Mouse (Mus musculus) liver, embryonic 16.5 days (tissue): Measurements from ENCODE around the gene Map4k3. TPM values are rescaled to one million over a fixed set of nuclear protein-coding genes. Genes with fewer than 3 reads are reported as not detected.

Source experiments
- ATAC-seq: fragments of 200-750 bp; cut with Nextera tagmentation; 2 replicates; pipeline ENCODE4 v1.8.0; 2017; ENCODE audit warnings: low read depth, mild to moderate bottlenecking, moderate number of reproducible peaks, moderate library complexity
- H3K27ac ChIP-seq: fragments of 300-500 bp; sonication (generic); 2 replicates; pipeline ENCODE4 v1.5.1; 2014; ENCODE audit warnings: mild to moderate bottlenecking, low read length
- H3K27me3 ChIP-seq: fragments of 300-500 bp; sonication (generic); 2 replicates; pipeline ENCODE4 v1.6.1; 2014; ENCODE audit warnings: low read depth, low read length, mixed read lengths; ENCODE audit not compliant: control insufficient read depth, insufficient read depth
- H3K36me3 ChIP-seq: fragments of 300-500 bp; sonication (generic); 2 replicates; pipeline ENCODE4 v1.6.1; 2014; ENCODE audit warnings: mild to moderate bottlenecking; ENCODE audit not compliant: control insufficient read depth, insufficient read depth
- H3K4me1 ChIP-seq: fragments of 300-500 bp; sonication (generic); 2 replicates; pipeline ENCODE4 v1.6.1; 2014; ENCODE audit warnings: low read depth, low read length, mixed read lengths; ENCODE audit not compliant: control insufficient read depth
- H3K4me2 ChIP-seq: fragments of 300-500 bp; sonication (generic); 2 replicates; pipeline ENCODE4 v1.6.1; 2014; ENCODE audit warnings: low read depth, low read length, mixed read lengths
- H3K4me3 ChIP-seq: fragments of 300-500 bp; sonication (generic); 2 replicates; pipeline ENCODE4 v1.5.1; 2014; ENCODE audit warnings: low read depth, mild to moderate bottlenecking, low read length
- H3K9ac ChIP-seq: fragments of 300-500 bp; sonication (generic); 2 replicates; pipeline ENCODE4 v1.6.1; 2014; ENCODE audit warnings: low read depth, low read length
- H3K9me3 ChIP-seq: fragments of 300-500 bp; sonication (generic); replicated peaks from 2 replicates; pipeline ENCODE4 v1.6.1; 2016; ENCODE audit warnings: low read length; ENCODE audit not compliant: control insufficient read depth
- WGBS: fragments of 180-500 bp; shearing (Covaris S2); extraction: QIAGEN DNeasy Blood & Tissue Kit; methylation state at CpG from one replicate; pipeline ENCODE4 v1.1.7; 2014; ENCODE audit not compliant: insufficient replicate concordance; 5-methylcytosine and 5-hydroxymethylcytosine counted together
- polyA plus RNA-seq: library from polyadenylated mRNA; unstranded; fragments of >200 nt; fragmentation: Nextera tagmentation; extraction: Ambion mirVana; gene quantifications from 2 replicates; pipeline ENCODE4 v1.2.1, GENCODE M21; 2015

The Map4k3 gene
- polyA plus RNA-seq, 1 experiment from 2014 or later = 3.7 TPM

DNA sequence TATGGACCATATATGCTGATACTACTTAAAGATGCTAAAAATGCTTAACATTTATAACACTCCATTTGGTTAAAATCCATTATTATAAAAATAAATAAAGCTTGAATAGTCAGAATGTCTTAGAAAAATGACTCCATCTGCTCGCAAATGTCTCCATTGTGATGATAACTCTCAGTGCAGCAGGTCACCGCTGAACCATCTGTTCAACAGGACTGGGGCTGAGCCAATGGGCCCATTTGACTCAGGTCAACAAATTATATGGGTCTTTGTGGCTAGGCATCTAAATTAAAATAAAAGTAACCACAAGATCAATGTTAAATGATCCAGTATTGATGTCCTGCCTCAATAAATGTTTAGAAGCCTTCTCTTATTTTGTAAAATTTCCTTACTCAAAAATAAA lies 68.1 kb downstream of the Map4k3 start:
- 71% methylated on average over 2 of the region's 2 CpGs for WGBS
- ATAC-seq = no peak
- no peaks in the 10 kb centered on the region for H3K36me3 ChIP-seq
- H3K9me3 ChIP-seq = no peaks in the 10 kb centered on the region
- no peak overlapping the region for H3K9ac ChIP-seq
- no peak overlapping the region for H3K27ac ChIP-seq
- no peak overlapping the region for H3K4me3 ChIP-seq
- no peaks in the 10 kb centered on the region for H3K27me3 ChIP-seq
- no peak overlapping the region for H3K4me2 ChIP-seq
- H3K4me1 ChIP-seq = no peaks in the 10 kb centered on the region

DNA sequence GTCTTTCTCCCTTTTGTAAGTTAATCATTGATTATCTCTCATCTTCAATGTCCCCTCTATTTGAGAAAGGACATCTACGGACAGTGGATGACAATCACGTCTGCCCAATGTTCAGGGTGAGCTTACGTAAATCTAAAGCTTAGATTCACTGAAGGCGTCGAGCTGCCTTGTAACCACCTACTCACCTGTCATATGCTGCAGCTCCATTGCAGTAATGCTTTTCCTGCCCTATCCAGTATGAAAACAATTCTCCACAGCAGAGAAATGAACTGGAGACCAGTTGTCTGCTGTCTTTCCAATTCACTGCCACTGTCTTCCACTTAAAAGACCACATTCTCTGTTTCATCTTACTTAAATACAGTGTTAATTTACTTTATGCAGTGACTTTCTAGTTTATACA lies 68.5 kb downstream of the Map4k3 start:
- no peaks in the 10 kb centered on the region for H3K9me3 ChIP-seq
- no peak for ATAC-seq
- no peaks in the 10 kb centered on the region for H3K36me3 ChIP-seq
- no peak overlapping the region for H3K27ac ChIP-seq
- H3K4me3 ChIP-seq = no peak overlapping the region
- no peaks in the 10 kb centered on the region for H3K4me1 ChIP-seq
- no peak overlapping the region for H3K4me2 ChIP-seq
- H3K27me3 ChIP-seq = no peaks in the 10 kb centered on the region
- no peak overlapping the region for H3K9ac ChIP-seq
- WGBS = 56% methylated on average over 5 of the region's 5 CpGs

DNA sequence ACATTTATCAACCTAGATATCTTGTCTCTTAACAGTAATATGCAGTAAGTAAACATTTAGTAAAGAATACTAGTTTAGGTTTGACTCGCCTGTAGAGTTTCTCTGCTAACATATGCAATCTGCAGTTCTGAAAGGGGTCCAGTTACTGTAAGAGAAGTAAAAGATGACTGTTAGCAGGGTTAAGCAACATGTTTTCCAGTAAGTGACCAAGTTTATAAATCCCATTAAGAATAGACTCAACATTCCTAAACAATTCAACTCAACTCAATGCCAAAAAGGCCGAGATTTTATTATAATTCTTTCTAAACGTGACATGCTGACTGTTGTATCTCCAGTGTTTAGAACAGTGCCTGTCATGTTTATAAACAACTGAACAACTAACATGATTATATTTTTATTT lies 74.0 kb downstream of the Map4k3 start:
- WGBS = 65% methylated on average over 3 of the region's 3 CpGs
- Histone ChIP-seq H3K9ac (no peak overlapping the region), H3K4me3 (no peak overlapping the region), H3K27ac (no peak overlapping the region), H3K9me3 (no peaks in the 10 kb centered on the region), H3K4me1 (no peaks in the 10 kb centered on the region), H3K4me2 (no peak overlapping the region), H3K36me3 (no peaks in the 10 kb centered on the region; the same call in 1 of the 2 replicates), H3K27me3 (no peaks in the 10 kb centered on the region)
- ATAC-seq = no peak

DNA sequence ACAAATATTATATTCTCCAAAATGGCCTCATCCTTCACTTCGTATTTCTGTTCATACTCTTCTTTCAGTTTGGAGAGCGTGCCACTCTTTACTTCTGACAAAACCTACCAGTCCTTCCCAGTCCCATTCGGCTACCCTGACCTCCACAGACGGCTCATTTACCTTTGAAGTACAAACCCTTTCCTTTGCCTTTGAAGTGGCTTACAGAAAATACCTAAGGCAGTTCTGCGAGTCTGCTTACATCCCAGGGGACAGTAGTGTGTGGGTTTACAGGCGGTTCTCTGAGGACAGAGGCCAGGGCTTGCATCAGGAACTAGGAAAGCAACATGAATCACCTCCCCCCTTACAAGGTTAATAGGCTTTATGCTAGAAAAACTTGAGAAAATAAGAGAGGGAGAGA lies 75.5 kb downstream of the Map4k3 start:
- no peaks in the 10 kb centered on the region for H3K4me1 ChIP-seq
- no peak for ATAC-seq
- H3K9me3 ChIP-seq = no peaks in the 10 kb centered on the region
- H3K9ac ChIP-seq = no peak overlapping the region
- WGBS = 65% methylated on average over 6 of the region's 6 CpGs
- H3K27me3 ChIP-seq = no peaks in the 10 kb centered on the region
- H3K4me3 ChIP-seq = no peak overlapping the region
- H3K36me3 ChIP-seq = no peaks in the 10 kb centered on the region; the same call in 1 of the 2 replicates
- no peak overlapping the region for H3K27ac ChIP-seq
- H3K4me2 ChIP-seq = no peak overlapping the region

DNA sequence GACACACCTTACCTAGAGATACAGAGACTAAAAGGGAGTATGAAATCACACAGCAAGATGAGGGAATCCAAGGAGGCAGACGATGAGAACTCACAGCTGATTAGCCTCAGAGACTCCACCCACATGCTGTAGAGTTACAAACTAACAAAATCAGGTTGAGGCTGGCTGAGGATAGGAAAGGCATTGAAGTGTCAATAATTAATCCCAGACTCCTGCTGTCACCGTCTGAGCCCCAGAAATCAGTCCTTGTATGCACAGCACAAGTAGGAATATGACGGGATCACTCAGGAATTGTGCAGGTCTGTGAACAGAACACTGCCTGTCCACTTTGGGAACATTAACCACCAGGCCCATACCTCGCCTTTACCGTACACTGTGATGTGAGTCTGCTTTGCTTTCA lies 81.4 kb downstream of the Map4k3 start:
- Histone ChIP-seq H3K4me3 (no peak overlapping the region), H3K4me2 (no peak overlapping the region), H3K9me3 (no peaks in the 10 kb centered on the region), H3K27me3 (no peaks in the 10 kb centered on the region), H3K36me3 (no peaks in the 10 kb centered on the region; the same call in none of the 2 replicates), H3K9ac (no peak overlapping the region), H3K4me1 (no peaks in the 10 kb centered on the region), H3K27ac (no peak overlapping the region)
- ATAC-seq = no peak
- 57% methylated on average over 5 of the region's 5 CpGs for WGBS

DNA sequence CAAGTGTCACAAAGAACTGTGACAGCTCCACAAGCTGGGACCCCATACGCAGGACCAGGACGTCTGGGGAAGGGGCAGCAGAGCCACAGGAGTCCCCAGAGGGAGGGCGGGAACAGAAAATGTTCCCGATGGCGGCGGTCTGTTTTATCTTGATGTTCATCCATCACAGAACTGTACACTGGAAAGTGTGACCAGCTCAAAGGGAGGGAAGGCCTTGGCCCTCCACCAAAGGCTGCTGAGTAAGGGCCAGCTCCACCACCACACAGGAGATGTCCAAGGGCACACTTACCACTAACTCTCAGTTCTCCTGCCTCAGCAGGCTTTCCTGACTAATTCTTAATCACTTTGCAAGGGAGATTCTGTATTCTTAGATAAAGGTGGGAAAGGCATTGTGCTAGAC lies 82.2 kb downstream of the Map4k3 start:
- Histone ChIP-seq H3K9me3 (no peaks in the 10 kb centered on the region), H3K4me3 (no peak overlapping the region), H3K27ac (no peak overlapping the region), H3K9ac (no peak overlapping the region), H3K4me2 (no peak overlapping the region), H3K36me3 (no peaks in the 10 kb centered on the region; the same call in none of the 2 replicates), H3K27me3 (no peaks in the 10 kb centered on the region), H3K4me1 (no peaks in the 10 kb centered on the region)
- 69% methylated on average over 6 of the region's 6 CpGs for WGBS
- ATAC-seq = no peak

DNA sequence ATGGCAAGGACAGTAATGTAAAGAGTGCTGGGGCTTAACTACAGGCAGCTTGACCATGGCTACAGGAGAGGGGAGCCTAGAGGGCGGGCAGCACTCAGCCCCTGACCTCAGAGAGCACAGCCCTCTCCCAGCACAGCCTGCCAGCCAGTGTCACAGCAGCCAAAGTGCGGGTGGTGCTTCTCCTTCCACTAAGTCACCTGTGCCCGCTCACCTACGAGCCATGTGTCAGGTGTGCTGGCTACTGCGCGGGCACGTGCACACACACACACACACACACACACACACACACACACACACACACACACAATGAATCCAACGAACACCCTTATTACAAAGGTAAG lies 82.6 kb downstream of the Map4k3 start:
- no peak for ATAC-seq
- Histone ChIP-seq H3K36me3 (no peaks in the 10 kb centered on the region; the same call in none of the 2 replicates), H3K4me3 (no peak overlapping the region), H3K4me2 (no peak overlapping the region), H3K9me3 (no peaks in the 10 kb centered on the region), H3K4me1 (no peaks in the 10 kb centered on the region), H3K27ac (no peak overlapping the region), H3K27me3 (no peaks in the 10 kb centered on the region), H3K9ac (no peak overlapping the region)
- 74% methylated on average over 8 of the region's 8 CpGs for WGBS

DNA sequence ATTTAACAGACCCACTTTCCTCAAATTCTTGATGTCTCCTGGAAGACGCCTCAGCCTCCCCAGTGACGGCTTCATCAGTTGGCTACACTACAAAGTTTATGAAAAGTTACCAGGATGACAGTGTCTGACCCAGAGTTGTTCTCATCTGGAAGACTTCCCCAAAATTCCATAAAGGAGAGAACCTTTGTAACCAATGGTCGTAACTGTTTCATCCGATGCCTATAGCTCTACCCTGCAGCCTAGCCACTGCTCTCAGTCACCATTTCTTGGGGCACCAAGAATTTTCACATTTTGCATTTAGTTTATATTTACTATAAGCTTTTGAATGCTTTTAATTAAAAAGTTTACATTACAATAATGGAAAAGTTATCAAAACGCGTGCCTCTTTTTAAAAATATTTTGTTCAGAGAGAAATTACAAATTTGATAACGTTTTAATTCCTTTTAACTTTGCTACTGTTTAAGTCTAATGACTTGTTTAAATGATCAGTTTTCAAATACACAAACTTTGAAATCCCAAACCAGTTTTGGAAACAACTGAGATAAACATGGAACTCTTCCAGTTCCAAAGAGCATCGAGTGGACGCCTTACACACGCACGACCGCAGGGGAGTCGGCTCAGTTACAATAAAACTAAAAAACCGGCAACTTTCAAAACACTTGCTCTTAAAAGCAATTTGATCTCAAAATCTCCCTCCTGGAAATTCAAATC lies 83.1 kb downstream of the Map4k3 start:
- Histone ChIP-seq H3K36me3 (no peaks in the 10 kb centered on the region; the same call in 1 of the 2 replicates), H3K4me2 (no peak overlapping the region), H3K27me3 (no peaks in the 10 kb centered on the region), H3K4me3 (no peak overlapping the region), H3K4me1 (no peaks in the 10 kb centered on the region), H3K27ac (no peak overlapping the region), H3K9me3 (no peaks in the 10 kb centered on the region), H3K9ac (no peak overlapping the region)
- ATAC-seq = no peak
- 81% methylated on average over 14 of the region's 14 CpGs for WGBS

DNA sequence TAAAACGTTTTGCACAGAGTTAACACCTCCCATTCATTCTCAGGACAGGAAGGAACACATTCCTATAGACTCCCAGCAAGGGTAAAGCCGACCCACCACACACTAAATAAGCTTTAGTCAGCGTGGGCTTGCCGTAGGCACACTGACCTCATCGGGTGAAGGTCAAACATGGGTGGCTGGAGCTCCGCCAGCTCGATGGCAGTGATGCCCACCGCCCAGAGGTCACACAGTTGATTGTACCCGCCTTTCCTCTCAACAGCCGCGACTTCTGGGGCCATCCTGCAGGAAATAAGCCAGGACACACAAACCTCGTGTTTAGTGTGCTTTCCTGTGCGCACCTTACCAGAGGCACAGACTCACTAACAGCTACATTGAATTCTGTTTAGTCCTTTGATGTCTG lies 83.7 kb downstream of the Map4k3 start:
- Histone ChIP-seq H3K27me3 (no peaks in the 10 kb centered on the region), H3K27ac (no peak overlapping the region), H3K9me3 (no peaks in the 10 kb centered on the region), H3K36me3 (no peaks in the 10 kb centered on the region; the same call in 1 of the 2 replicates), H3K4me3 (no peak overlapping the region), H3K9ac (no peak overlapping the region), H3K4me2 (no peak overlapping the region), H3K4me1 (no peaks in the 10 kb centered on the region)
- 62% methylated on average over 13 of the region's 13 CpGs for WGBS
- no peak for ATAC-seq
